Mouse (Mus musculus): ENCODE measurements at regions not wholly inside any gene's neighbourhood (a gene's known extent, or its start where the extent isn't known, plus 50 kb on each side); places are given as distances from the start of the nearest gene placed in this dataset.

DNA sequence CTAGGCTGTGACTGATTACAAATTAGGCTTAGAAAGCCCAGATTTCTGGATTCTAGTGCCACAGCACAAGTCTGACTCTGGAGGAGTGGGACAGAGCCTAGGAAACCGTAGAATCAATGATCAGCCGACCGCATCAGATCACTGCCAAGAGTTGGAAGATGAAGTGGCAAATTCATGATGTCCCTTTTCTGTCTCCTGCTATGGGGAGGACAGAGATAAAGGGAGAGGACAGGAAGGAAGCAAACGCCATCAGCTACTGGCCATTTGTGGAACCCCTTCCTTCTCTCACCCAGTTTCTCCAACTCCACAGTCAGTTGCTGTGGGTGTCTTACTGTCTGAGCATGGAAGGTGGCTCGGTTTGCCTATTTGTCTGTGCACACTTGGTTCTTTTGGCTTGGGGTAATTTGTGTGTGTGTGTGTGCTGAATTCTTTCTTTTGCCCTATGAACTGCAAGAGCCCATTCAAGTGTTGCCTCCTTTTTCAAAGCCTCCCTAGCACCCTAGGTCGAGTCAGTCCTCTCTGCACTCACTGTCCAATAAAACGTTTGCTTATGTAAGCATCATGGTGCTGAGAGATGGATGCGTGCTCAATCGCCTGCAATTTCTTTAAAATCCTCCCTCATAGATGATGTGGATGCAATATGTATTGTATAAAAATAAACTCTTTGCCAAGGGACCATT is 231.7 kb upstream of the Krr1 start:
- DNase-seq (ENCODE audit: low spot score in 2 of 2), result no peak

DNA sequence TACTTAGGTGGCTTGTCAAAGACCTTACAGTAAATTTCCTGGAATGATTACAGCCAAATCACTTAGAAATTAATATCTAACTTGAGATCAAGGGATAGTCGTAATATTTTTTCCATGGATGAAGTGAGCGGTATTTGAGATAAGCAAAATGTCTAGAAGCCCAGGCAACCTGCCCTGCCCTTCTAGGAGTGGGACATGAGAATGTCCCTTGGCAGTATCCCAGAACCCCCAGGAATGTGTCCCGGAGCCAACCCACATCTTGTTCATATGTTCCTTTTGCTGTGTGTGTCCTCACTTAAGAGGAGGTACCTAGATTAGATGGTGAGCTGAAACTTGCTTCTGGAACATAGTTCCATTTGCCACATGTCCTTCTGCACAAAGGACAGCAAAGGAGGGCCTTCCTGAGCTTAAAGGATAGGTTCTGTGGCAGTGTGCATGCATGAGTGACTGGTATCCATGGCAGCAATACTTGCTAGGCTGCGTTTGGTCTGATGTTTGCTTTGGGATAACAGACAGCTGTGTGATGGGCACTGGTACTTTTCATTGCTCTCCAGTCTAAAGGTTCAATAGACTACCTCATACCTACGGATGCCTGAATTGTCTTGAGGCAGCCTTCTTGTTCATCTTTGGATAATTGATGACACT is 231.0 kb upstream of the Krr1 start:
- DNase-seq (ENCODE audit: low spot score in 2 of 2), result no peak

DNA sequence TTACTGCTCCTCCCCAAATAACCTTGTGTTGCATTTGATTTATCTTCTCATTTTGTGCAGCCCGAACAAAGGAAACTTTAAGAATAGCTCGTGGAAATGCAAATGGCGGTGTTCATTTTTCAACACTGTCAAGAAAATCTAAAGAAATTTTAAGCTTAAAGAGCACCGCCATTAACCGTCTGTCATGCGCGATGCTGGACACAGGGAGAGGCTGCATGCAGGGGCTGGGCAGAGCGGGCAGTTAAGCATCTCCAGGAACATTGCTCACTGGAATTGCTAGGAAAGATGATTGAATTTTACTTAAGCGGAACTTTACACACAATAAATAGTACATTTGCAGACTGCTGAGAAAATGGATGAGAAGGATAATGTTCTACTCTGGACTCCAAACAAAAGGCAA is 229.2 kb upstream of the Krr1 start:
- no peak for DNase-seq (ENCODE audit: low spot score in 2 of 2)

DNA sequence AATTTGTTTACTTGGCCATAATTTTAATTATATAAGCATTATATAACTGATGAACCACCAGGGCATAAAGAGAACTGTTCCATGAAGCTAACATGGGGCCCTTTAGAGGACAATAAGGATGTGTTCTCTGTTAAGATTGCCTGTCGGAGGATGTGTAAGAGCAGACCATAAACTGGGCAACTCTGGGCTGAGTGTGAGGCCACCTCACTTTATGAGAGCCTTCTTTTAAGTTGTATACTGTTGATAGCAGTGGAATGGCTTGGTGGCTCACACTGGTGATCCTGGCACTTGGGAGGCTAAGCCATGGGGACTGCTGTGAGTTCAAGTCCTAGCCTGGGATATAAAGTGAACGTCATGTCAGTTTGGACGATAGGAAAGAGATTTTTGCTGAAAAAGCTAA is 227.3 kb upstream of the Krr1 start:
- no peak for DNase-seq (ENCODE audit: low spot score in 2 of 2)

DNA sequence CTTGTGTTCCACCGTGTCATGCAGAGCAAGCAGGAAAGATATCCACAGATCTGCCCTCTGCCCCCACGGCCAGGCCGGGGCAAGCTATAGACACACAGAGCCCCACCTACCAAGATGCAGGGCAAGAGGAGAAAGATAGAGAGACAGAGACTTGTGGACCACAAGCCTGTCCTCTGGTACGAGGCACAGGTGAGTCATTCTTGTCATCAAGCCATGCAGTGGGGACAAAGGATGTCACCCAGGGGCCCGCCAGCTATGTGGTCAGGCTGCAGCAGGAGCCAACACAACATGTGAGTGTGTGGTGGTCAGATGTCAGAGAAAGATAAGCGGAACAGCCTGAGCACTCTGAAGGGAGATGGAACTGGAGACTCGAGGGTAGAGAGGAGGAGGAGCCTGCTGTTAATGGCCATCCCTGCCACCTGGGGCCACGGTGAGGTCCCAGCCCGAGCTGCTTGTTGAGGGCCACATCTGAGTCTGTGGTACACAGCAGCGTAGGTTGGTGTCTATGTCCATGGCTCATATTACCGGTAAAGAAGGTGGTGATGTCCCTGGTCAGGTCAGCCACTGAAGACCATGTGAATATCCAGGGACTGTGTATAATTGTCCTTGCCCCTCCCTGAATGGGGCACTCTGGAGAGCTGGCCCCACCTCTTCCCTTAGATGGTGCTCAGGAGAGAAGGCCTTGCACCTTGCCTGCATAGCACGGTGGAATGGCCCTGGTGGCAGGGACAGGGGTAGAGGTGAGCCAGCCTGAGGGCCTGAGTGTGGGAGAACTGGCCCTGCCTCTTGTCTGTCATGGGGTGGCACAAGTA is 226.2 kb upstream of the Krr1 start:
- DNase-seq (ENCODE audit: low spot score in 2 of 2), result no peak

DNA sequence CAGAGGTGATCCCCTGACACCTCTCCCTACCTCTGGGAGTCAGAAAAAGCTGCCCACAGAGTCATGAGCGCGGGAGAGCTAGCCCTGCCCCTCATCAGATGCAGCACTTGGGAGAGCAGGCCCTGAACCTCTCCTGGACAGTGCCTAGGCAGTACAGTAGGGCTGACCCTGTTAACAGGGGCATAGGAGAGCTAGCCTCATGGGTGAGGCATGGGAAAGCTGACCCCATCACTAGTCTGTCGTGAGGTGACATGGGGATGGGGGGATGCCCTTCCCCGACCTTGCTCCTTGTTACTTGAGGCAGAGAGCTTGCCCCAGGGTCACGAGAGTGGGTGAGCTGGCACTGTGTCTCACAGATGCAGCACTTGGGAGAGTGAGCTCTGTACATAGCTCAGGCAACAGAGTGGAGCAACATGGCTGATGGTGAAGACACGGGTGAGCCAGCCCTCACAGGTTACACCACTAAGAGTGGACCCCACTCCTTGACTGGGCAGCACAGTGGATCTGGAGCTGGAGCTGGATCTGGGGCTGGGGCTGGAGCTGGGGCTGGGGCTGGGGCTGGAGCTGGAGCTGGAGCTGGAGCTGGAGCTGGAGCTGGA is 225.5 kb upstream of the Krr1 start:
- no peak for DNase-seq (ENCODE audit: low spot score in 2 of 2)

DNA sequence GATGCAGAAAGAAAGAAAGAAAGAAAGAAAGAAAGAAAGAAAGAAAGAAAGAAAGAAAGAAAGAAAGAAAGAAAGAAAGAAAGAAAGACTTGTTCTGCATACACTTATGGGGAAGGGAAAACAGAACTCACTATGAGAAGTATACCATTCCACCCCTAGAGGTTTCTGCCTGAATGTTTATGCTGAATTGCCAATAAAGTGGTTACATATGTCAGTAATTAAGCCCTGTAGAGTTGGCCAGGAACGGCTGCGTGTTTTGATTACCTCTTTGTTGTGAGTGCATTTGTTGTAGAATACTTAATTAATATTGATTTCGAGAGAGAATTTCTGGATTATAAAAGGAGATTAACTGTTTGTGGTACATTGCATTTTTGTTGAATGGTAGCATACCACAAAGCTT is 224.0 kb upstream of the Krr1 start:
- no peak for DNase-seq (ENCODE audit: low spot score in 2 of 2)

DNA sequence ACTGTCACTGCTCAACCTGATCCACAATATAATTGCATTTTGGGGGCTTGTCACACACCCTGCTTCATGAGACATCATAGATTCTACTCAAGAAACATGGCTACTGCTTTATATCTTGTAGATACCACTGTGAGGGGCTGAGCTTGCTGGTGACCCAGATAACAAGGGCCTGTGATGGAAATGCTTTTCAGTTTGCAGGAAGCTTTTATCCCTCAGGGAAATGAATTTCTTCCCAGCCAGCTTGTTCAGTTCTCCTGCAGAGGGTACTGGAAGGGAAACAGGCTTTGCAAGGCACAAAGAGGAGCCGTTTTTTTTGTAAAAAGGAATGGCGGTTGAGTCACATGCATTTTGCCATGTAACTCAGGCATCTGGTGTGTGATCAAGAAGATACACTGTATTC is 218.8 kb upstream of the Krr1 start:
- DNase-seq (ENCODE audit: low spot score in 2 of 2), result no peak

DNA sequence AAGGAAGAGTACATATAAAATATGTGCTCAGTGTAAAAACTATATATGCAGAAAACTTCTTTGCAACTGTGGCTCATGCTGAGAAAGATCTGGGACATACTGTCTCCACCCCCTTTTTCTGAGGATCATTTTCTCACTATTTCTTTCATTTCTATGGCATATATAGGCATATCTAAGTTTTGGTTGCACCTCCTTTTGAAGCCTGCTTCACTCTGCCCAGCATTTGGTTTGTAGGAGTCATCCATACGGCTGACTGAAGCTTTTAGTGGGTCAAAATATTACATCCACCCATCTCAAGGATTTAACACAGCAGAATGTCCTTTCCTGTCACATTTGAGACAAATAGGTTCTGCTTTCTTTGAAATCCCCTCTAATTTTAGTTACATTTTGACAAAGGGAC is 216.5 kb upstream of the Krr1 start:
- no peak for DNase-seq (ENCODE audit: low spot score in 2 of 2)

DNA sequence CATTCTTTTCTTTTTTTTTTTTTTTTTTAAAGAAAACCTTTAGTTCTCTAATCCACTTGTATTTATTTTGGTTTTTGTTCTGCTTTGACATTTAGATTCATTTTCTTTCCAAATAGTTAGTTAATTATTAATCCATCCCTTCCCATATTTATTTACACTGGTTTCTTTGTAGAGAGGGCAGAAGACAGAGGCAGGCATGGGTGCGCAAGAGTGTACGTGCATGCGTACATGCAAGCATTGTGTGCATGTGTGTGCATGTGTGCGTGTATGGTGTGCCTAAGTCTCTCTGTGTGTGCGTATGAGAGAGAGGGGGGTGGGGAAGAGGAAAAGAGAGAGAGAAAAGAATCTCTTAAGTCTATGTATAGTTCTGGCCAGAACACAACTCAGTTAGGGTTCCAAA is 215.9 kb upstream of the Krr1 start:
- DNase-seq (ENCODE audit: low spot score in 2 of 2), result no peak

DNA sequence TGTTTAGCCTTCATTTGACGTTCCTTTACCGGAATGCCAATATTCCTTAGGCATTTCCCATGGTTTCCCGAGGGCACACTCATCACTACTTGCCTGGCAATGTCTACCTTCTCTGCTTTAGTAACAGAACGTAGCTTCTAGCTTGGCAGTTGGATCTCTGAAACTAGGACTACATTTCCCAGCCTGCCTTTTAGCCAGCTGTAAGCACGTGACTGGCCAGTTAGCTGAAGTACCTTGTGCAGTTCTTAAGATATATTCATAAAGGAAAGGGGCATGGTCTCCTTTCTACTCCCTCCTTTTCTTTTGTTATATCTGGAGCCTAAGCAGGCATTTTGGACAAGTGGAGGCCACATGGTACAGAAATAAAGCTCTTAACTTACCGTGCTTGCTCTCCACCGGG is 214.8 kb upstream of the Krr1 start:
- no peak for DNase-seq (ENCODE audit: low spot score in 2 of 2)

DNA sequence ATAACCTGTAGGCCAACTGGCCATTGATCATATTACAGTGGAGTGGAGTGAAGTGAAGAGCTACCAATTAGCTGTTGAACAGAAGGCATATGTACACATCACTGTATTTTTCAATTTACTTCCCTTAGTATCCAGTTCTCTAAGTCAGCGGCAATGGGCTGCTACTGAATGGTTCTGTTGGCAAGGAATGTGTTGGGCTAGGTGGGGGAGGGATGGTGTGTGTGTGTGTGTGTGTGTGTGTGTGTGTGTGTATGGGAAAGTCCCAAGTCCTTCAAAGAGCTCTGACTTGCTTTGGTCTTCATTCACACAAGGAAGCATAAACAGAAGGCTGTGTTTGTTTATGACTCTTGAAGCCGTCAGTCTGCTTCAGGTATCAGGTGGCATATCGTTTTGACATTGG is 213.0 kb upstream of the Krr1 start:
- DNase-seq (ENCODE audit: low spot score in 2 of 2), result no peak

DNA sequence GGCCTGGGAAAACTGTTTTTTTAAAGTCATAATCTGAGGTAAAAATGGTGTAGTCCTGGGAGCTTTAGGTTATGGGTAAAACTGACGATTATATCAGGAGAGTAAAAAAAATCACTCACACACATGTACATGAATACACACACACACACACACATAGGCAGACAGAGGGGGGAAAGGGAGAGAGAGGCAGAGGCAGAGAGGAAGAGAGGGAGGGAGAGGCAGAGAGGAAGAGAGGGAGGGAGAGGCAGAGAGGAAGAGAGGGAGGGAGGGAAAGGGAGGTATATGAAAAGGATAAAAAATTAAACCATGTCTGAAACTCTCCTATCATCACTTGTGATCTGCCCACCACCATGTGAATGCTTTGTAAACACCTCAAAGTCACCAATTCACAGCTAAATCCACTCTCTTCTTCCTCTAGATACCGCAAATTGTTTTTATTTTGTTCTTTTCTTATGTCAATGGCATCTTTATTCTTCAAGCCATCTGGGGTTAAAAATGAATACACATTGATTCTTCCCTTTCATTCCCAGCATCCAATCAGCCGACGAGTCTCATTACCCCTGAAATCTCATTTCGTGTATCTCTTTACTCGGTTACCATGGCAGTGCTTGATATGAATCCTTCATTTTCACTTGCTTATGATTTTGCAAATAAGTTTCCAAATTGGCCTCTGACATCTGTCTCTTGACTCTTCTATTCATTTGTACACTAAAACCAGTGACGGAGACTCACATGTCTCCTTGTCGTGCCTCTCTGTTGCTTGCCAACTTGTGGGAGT is 209.5 kb upstream of the Krr1 start:
- no peak for DNase-seq (ENCODE audit: low spot score in 2 of 2)

DNA sequence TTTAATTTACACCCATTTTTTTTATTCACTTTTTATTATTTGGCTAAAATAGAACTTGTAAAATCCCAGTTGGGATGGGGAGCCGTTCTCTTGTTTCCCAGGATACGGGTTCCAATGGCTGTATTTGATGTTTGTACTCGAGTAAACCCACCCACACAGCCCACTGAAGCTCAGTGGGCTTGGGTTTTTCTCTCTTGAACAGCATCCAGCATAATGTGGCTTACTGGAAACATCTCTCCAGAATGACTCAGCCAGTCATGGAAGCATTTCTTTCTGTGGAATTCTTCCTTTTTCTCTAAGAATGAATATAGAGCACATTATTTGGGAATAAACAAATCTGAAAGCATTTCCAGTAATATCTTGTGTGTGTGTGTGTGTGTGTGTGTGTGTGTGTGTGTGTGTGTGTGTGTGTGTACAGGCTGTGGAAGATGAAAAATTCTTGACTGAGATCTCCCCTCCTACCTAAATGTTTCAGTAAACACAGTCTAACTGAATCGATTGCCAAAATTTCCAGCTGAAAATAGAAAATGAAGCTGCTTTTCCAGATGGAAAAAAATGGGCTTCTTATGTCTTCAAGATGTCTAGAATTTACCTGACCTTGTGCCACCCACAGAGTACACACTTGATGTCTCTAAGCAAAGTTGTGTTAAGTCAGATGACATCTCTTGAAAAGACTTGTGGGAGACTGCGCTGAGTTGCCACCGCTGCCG is 205.3 kb upstream of the Krr1 start:
- no peak for DNase-seq (ENCODE audit: low spot score in 2 of 2)

DNA sequence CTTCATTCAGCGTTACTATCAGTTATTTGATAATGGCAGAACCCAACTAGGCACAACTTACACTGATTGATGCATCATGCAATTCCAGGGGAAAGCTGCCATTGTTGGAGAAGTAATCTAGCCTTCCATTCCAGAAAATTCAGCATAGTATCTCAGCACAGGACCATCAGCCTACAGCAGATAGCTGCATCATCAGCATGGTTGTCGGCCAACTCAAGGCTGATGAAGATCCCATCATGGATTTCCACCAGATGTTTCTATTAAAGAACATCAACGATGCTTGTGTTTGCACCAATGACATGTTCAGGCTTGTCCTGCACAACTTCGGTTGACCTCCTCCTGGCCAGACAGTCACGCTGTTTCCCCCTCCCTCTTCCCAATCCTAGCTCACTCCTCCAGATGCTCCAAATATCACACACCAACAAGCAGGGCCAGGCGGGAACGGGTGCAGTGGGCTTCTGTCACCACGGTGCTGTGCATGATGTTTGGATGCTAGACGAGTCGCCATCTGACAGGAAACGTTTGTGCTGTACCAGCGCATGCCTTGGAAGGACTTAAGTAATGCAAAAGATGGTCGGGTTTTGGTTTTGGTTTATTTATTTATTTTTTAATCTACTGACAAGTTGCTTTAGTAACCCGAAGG is 204.5 kb upstream of the Krr1 start:
- DNase-seq (ENCODE audit: low spot score in 2 of 2), result no peak

DNA sequence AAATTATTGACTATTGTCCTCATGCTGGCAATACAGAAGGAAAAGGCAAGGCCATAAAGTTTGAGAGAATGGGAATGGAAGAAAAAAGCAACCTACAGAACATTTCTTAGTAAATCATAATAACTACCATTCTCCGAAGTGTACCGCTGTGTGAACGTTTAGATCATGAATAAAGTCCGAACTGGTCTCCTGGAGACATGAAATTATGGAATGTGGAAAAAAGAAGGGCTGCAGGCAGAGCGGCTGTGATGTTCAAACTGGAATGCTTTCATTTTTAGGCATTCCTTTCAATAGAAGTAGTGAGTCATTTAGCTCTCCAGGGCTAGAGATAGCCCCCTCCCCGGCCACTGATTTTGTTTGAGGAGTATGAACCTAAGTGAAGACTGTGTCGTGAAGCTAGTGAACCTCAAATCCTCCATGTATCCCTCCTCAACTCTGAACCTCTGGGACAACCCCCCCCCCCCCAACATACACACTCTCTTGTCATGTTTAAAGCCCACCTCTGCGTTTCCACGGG is 202.9 kb upstream of the Krr1 start:
- no peak for DNase-seq (ENCODE audit: low spot score in 2 of 2)

DNA sequence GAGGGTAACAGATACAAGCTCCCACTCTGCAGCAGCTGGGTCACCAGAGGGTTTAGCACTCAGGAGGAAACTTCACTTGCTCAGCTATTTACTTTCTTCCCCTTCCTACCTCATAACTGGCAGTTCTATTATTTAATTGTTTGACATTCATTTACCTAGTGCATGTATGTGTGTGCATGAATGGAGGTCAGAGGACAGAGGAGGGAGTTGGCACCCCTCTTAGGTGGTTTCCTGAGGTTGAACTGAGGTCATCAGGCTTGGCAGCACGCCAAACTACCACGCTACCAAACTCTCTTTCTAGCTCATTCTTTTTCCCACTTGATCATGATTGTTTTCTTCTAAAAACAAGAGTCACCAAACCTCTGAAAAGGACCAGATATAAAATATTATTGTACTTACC is 202.4 kb upstream of the Krr1 start:
- DNase-seq (ENCODE audit: low spot score in 2 of 2), result no peak

DNA sequence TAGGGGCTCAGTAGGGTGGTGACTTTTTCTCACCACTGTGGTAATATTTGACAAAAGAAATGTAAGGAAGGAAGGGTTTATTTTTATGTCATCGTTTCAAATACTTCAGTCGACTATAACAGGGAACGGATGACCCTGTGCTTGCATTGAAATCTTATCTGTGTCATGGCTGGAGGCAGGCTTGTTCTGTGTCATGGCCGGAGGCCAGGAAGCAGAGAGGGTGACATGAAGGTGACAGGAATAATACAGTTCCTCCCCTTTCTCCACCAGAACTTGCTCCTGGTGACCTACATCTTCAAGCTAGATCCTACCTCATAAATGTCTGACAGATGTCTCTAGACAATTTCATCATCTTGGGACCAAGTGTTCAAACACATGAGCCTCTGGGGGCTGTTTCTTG is 201.5 kb upstream of the Krr1 start:
- DNase-seq (ENCODE audit: low spot score in 2 of 2), result no peak

DNA sequence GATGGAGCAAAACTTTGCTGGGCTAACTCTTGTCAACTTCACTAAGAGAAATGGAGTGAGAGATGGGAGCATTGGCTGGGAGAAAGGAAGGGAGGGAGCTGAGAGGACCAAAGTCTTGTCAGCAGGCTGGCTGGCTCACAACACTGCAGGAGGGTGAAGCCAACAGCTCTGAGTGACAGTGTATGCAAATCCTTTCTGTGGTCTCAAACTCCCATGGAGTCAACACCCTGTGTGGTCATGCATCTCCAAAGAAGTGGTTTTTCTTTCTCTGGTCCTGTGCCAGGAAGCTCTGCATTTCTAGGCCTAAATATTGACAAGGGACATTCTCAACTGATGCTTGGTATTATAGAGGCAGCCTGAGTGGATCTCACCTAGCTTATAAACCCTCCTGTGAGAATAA is 194.9 kb upstream of the Krr1 start:
- no peak for DNase-seq (ENCODE audit: low spot score in 2 of 2)

DNA sequence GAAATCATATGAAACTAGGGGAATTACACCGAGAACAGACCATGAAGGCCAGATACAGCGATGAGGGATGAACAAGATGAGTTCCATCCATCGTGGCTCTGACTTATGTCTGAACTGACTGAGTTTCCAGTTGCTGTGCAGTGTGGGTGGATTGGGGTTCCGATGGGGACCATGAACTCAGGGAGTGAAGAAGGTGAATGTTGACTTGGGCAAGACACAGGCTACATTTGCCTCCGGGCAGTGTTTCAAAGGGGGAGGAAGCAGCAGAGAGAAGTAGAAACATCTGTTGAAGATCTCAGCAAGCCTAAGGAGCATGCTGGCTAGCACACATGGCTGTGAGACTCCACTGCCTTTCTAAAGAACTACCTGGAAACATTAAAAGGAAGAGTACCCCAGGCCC is 194.4 kb upstream of the Krr1 start:
- DNase-seq (ENCODE audit: low spot score in 2 of 2), result no peak

Measured in adrenal gland, adult 18-20 months (tissue).